Mouse (Mus musculus) gastrocnemius, adult 18-20 months (tissue): ENCODE results near the gene Coro1c. TPM values are rescaled to one million over a fixed set of nuclear protein-coding genes. Genes with fewer than 3 reads are reported as not detected.

Experiments used
- DNase-seq: peaks from one replicate; pipeline ENCODE4 v3.0.0; 2021; ENCODE audit warnings: low spot score
- total RNA-seq, 2 experiments: library from RNA; stranded (reverse); gene quantifications; 2 replicates each; pipeline ENCODE4 v1.2.3; 2021

The Coro1c gene
- total RNA-seq, 2 experiments from 2014 or later: 8.9 to 12.7 TPM

GRCm38 (mm10) chr5:113861294-113861693 lies 47.3 kb downstream of the Coro1c start:
- DNase-seq: no peak

GRCm38 (mm10) chr5:113858971-113859370 lies 49.6 kb downstream of the Coro1c start:
- no peak for DNase-seq

- no peak for DNase-seq
Observed at GRCm38 (mm10) chr5:113858550-113858949, 50.0 kb downstream of the Coro1c start.

GRCm38 (mm10) chr5:113857631-113858030 lies 50.9 kb downstream of the Coro1c start:
- DNase-seq: no peak

GRCm38 (mm10) chr5:113856631-113857030 lies 51.9 kb downstream of the Coro1c start:
- no peak for DNase-seq

GRCm38 (mm10) chr5:113855696-113856095 lies 52.9 kb downstream of the Coro1c start:
- no peak for DNase-seq

GRCm38 (mm10) chr5:113855117-113855516 lies 53.4 kb downstream of the Coro1c start:
- DNase-seq: no peak

- peak; percentile 91 for DNase-seq
Observed at GRCm38 (mm10) chr5:113854494-113854893, 54.1 kb downstream of the Coro1c start.

- no peak for DNase-seq
Observed at GRCm38 (mm10) chr5:113853541-113853940, 55.0 kb downstream of the Coro1c start.

GRCm38 (mm10) chr5:113852463-113852862 lies 56.1 kb downstream of the Coro1c start:
- no peak for DNase-seq

- no peak for DNase-seq
Observed at GRCm38 (mm10) chr5:113850680-113851230, 57.8 kb downstream of the Coro1c start.

- no peak for DNase-seq
Observed at GRCm38 (mm10) chr5:113847636-113848035, 60.9 kb downstream of the Coro1c start.

- DNase-seq: no peak
Observed at GRCm38 (mm10) chr5:113846656-113847055, 61.9 kb downstream of the Coro1c start.

- no peak for DNase-seq
Observed at GRCm38 (mm10) chr5:113845627-113846026, 62.9 kb downstream of the Coro1c start.

GRCm38 (mm10) chr5:113844721-113845120 lies 63.8 kb downstream of the Coro1c start:
- peak; percentile 58 for DNase-seq

GRCm38 (mm10) chr5:113844106-113844505 lies 64.5 kb downstream of the Coro1c start:
- no peak for DNase-seq

- no peak for DNase-seq
Observed at GRCm38 (mm10) chr5:113842906-113843305, 65.7 kb downstream of the Coro1c start.

- DNase-seq: no peak
Observed at GRCm38 (mm10) chr5:113842244-113842643, 66.3 kb downstream of the Coro1c start.

GRCm38 (mm10) chr5:113841243-113842225 lies 67.0 kb downstream of the Coro1c start:
- no peak for DNase-seq

- DNase-seq: no peak
Observed at GRCm38 (mm10) chr5:113840443-113840842, 68.1 kb downstream of the Coro1c start.

GRCm38 (mm10) chr5:113836961-113837360 lies 71.6 kb downstream of the Coro1c start:
- DNase-seq: no peak

GRCm38 (mm10) chr5:113833316-113833947 lies 75.1 kb downstream of the Coro1c start:
- DNase-seq: no peak
